Mouse (Mus musculus) Muller cell, postnatal 12 days (primary cell): Measurements from ENCODE around the gene Tmod2.
A peak's percentile ranks its signal among the peaks of the same experiment; 100 is the strongest.
"Not testable (repeated sequence)": the region's sequence is repeated elsewhere in the genome, so short reads cannot be mapped to it uniquely, and the experiment has no call there.

Experiments used
- DNase-seq: peaks from one replicate; pipeline ENCODE4 v3.0.0-alpha.2; 2015; ENCODE audit errors: inconsistent ontology term

Gene Tmod2

GRCm38 (mm10) chr9:75551342-75551741 is 59.8 kb downstream of the Tmod2 start:
- no peak for DNase-seq

DNA sequence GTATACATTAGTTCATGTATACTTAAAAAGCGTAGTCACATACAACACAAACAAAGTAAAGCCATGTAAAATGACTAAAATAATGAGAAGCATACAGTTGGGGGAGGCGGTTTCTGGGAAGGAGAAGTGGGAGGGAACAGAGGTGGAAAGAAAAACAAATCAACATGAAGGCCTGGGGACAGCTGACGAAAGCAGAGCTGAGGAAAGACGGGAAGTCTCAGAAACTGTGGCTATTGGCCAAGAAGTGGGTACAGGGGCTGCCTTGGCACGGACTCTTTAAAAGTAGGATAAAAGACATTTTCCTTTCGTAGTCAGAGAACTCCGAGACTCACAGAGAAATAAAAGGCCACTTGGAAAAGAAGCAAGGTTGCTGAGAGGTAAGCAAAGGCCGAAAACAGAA is 62.1 kb downstream of the Tmod2 start:
- no peak for DNase-seq

GRCm38 (mm10) chr9:75546885-75547553 is 64.1 kb downstream of the Tmod2 start:
- no peak for DNase-seq

DNA sequence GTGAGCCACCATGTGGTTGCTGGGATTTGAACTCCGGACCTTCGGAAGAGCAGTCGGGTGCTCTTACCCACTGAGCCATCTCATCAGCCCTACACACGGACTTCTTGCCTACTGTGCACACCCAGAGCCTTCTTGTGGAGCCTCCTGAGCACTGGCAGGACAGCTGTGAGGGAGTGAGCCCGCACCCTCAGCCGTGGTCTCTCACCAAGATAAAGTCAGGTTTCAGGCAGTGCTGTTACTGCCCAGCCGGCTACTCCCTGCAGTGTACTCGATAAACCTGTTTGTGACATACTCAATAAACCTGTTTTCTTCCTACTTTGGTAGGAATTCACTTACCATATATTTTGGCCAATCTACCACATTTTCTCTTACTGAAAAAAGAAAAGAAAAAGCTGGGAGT is 65.6 kb downstream of the Tmod2 start:
- DNase-seq, result no peak

- DNase-seq, result peak; percentile 85
These were observed 69.6 kb downstream of the Tmod2 start for GRCm38 (mm10) chr9:75541497-75541896.

DNA sequence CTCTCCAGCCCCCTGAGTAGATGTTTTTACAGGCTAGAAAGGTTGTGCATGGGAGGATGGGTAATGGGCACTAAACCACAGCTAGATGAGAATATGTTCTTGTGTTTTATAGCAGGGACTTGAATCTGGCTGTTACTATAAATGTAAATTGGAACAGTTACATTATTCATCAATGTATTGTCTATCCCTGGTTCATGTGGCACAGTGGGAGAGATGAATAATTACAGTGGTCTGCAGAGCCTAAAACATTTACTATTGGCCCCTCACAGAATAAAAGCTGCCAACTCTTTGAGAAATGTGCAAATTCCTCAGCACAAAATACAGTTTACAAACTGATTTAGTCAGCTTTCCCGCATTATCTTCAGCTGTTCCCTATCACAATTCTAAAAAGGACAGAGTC is 74.7 kb downstream of the Tmod2 start:
- DNase-seq, result peak; percentile 32

GRCm38 (mm10) chr9:75534431-75534962 is 76.6 kb downstream of the Tmod2 start:
- DNase-seq, result peak; percentile 71

GRCm38 (mm10) chr9:75532989-75533388 is 78.1 kb downstream of the Tmod2 start:
- DNase-seq, result not testable (repeated sequence)

DNA sequence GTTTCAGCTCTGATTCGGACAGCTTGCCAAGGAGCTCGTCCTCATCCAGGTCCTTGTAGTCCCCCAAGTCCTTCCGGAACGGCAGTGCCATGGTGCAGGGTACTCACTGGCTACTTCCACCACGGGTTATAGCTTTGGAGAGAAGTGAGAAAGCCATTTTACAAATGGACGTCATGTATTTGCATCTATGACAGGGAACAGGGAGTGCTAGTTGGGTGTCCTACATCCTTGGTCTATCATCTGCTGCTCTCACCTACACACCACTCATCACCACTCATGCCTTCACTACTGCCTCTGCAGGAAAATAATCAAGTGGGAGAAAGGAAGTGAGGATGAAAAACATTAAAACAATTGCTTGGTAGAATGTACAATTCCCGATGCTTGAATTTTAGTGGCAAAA is 78.7 kb downstream of the Tmod2 start:
- DNase-seq, result no peak

DNA sequence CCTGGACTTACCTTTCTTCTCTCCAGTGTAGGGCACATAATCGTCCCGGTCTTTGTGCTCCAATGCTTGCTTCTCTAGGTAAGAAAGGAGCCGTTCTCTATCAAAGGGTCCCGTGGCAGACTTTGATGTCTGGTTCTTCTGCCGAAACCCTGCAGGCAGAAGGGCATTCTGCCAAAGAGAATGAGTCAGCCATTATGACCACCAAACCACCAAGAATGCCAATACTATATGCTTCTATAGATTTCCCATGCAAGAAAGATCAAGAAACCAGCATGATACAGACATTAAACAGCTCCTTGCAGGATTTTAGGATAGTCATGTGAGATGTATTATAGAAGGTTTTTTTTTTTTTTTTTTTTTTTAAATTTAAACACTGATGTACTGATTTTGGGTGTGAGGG is 81.8 kb downstream of the Tmod2 start:
- DNase-seq, result peak; percentile 65

DNA sequence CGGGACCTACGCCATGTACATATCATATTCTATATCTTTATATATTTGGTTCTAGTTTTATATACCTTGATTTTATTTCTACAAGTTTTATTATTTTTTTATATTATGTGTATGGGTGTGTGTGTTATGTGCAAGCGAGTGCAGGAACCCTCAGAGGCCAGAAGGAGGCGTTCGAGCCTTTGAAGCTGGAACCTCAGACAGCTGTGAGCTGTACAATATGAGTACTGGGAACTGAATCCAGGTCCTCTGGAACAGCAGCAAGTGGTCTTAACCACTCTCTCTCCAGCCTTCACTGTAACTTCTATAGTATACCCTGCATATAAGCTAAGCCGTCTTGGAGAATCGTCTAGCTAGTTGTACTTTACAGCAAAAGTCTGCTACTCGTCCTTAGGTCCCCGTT is 83.0 kb downstream of the Tmod2 start:
- DNase-seq, result no peak

- DNase-seq, result peak; percentile 32
These were observed 83.6 kb downstream of the Tmod2 start for GRCm38 (mm10) chr9:75527368-75528059.

DNA sequence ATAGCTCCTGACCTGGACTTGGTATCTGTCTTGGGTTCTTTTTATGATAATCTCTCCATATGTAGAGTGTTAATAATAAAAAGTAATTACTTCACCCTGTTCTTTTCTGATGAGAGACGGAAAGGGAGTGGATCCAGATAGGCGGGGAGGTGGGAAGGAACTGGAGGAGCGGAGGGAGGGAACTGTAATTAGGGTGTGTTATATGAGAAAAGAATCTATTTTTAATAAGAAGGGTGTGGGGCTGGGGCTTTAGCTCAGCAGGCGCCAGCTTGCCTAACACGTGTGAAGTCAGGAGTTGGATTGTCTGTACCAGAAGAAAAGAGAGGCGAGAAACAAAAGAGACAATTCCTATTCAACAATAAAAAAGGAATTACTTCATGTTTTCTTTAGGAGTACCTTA is 87.5 kb downstream of the Tmod2 start:
- no peak for DNase-seq

- no peak for DNase-seq
These were observed 88.9 kb downstream of the Tmod2 start for GRCm38 (mm10) chr9:75522217-75522616.

GRCm38 (mm10) chr9:75521788-75522187 is 89.3 kb downstream of the Tmod2 start:
- DNase-seq, result peak; percentile 35

DNA sequence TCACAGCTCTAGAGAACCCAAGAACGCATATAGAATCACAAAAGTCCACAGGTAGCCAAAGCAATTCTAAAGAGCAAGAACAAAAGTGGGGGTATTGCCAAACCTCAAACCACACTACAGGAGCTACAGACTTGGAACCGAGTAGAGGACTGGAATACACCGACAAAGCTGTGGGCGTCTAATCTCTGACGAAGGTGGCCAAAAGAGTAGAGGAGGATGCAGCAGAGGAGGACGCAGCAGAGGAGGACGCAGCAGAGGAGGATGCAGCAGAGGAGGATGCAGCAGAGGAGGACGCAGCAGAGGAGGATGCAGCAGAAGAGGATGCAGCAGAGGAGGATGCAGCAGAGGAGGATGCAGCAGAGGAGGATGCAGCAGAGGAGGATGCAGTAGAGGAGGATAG is 90.2 kb downstream of the Tmod2 start:
- no peak for DNase-seq

DNA sequence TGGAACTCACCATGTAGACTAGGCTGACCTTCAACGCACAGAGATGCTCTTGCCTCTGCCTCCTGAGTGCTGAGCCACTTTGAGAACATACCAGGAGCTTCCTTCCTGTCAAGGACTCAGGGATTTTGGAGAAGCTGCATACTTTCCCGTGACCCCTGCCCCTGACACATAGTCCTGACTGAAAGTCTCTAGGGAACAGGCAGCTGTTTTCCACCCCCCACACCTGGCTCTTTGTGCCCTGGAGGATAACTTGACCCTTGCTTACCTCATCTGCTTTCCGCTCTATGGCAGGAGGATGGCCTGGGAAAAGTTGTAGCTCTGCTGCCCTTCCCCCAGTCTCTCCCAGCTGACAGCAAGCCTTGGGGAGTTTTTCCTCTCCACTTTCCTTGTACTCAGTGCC is 93.4 kb downstream of the Tmod2 start:
- DNase-seq, result no peak
